Mouse (Mus musculus): Measurements from ENCODE around the gene Mapkapk3. TPM values are rescaled to one million over a fixed set of nuclear protein-coding genes. Genes with fewer than 3 reads are reported as not detected.

Gene Mapkapk3
- total and polyA plus RNA-seq, 3 experiments: 26.1 to 36.0 (median 29.0) TPM

DNA sequence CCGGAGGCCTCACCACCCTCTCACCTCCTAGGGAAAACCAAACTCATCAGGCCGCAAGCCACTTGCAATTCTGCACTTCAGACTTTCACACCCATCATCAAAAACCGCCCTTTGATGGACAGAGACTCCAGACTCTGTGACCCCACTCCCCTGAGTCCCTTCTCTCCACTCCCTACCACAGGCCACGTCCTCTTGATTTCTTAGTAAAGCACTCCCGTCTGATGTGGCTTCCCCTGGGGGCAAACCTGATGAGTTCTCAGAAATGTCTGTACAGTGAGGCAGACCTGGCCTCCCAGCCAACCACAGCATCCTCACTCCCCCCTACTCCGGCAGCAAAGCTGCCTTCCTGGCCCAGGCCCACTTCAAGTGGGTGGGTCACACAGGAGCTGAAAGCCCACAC is 44.7 kb upstream of the Mapkapk3 start:
- no peaks in the 10 kb centered on the region for H3K27me3 ChIP-seq (ENCODE audit: control insufficient read depth, insufficient read depth, low read length)
- no peak for DNase-seq
- H3K36me3 ChIP-seq (ENCODE audit: control insufficient read depth, insufficient read depth, low read length): no peaks in the 10 kb centered on the region
- no peak overlapping the region for H3K4me3 ChIP-seq
- no peaks in the 10 kb centered on the region for H3K79me2 ChIP-seq (replicated peaks; ENCODE audit: control insufficient read depth, insufficient read depth, low read length)
- H3K4me1 ChIP-seq (ENCODE audit: control insufficient read depth, insufficient read depth, low read length): peaks cover 2% of the 10 kb centered on the region
- no peak overlapping the region for H3K27ac ChIP-seq
- 85% methylated on average over 6 of the region's 6 CpGs for WGBS
- intact Hi-C loops (cut with DNase I): no loop called here
- TF ChIP-seq POLR2A (IDR thresholded peaks at IDR 0.05; ENCODE audit: insufficient read depth, low read depth, low read length): no peak
- TF ChIP-seq CTCF (IDR thresholded peaks at IDR 0.05): no peak
- TF ChIP-seq EP300 (IDR thresholded peaks at IDR 0.05; ENCODE audit: insufficient read depth, low read depth, low read length): no peak
- H3K9ac ChIP-seq (ENCODE audit: low read depth, low read length): no peak overlapping the region

DNA sequence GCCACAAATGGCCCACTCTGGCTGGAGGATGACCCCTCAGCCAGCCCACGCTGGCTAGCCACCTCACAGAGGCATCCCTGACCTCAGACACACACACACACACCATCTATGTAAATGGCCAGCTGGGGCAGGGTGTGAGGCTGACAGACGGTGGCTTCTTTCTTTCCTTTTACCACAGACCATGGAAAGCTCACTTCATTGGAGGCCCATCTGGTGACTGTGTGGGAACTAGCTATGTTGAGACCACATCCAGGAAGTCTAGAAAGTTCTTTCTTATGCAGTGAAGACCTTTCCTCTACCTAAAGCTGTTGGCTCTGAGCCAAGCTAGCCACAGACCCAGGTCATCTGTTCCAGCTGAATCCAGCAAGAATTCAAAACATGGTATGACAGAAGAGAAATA is 44.0 kb upstream of the Mapkapk3 start:
- no peak for TF ChIP-seq CTCF (IDR thresholded peaks at IDR 0.05)
- TF ChIP-seq POLR2A (IDR thresholded peaks at IDR 0.05; ENCODE audit: insufficient read depth, low read depth, low read length): no peak
- no peak for TF ChIP-seq EP300 (IDR thresholded peaks at IDR 0.05; ENCODE audit: insufficient read depth, low read depth, low read length)
- Histone ChIP-seq H3K4me1 (ENCODE audit: control insufficient read depth, insufficient read depth, low read length) (peaks cover 2% of the 10 kb centered on the region), H3K79me2 (replicated peaks; ENCODE audit: control insufficient read depth, insufficient read depth, low read length) (no peaks in the 10 kb centered on the region), H3K36me3 (ENCODE audit: control insufficient read depth, insufficient read depth, low read length) (no peaks in the 10 kb centered on the region), H3K27ac (no peak overlapping the region), H3K27me3 (ENCODE audit: control insufficient read depth, insufficient read depth, low read length) (no peaks in the 10 kb centered on the region), H3K9ac (ENCODE audit: low read depth, low read length) (no peak overlapping the region), H3K4me3 (no peak overlapping the region)
- no peak for DNase-seq
- intact Hi-C loops (cut with DNase I): no loop called here
- 61% methylated on average over 2 of the region's 2 CpGs for WGBS

DNA sequence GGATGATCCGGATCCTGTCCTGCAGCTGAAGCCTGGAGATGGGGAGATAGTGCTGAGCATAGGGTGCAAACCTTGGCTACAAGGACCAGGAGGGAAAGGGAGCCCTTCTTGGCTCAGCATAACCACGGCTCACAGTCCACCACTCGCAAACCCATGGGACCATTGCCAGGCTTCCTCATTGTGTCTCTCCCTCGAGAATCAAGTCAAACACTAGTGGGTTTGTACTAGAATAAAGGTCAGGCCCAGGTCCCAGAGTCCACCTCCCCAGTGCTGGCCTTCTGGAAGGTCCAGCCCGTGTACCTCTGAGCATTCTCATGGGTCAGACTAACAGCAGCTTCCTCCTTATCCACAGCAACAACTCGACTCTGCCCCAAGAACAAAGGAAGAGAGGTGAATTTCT is 41.1 kb upstream of the Mapkapk3 start:
- WGBS: 60% methylated on average over 6 of the region's 6 CpGs
- TF ChIP-seq CTCF (IDR thresholded peaks at IDR 0.05) (no peak), POLR2A (IDR thresholded peaks at IDR 0.05; ENCODE audit: insufficient read depth, low read depth, low read length) (no peak), EP300 (IDR thresholded peaks at IDR 0.05; ENCODE audit: insufficient read depth, low read depth, low read length) (no peak)
- Histone ChIP-seq H3K36me3 (ENCODE audit: control insufficient read depth, insufficient read depth, low read length) (no peaks in the 10 kb centered on the region), H3K79me2 (replicated peaks; ENCODE audit: control insufficient read depth, insufficient read depth, low read length) (no peaks in the 10 kb centered on the region), H3K4me1 (ENCODE audit: control insufficient read depth, insufficient read depth, low read length) (peaks cover 4% of the 10 kb centered on the region; the same call in 1 of the 2 replicates), H3K4me3 (no peak overlapping the region), H3K27me3 (ENCODE audit: control insufficient read depth, insufficient read depth, low read length) (no peaks in the 10 kb centered on the region), H3K27ac (no peak overlapping the region), H3K9ac (ENCODE audit: low read depth, low read length) (no peak overlapping the region)
- DNase-seq: no peak
- intact Hi-C loops (cut with DNase I): no loop called here

DNA sequence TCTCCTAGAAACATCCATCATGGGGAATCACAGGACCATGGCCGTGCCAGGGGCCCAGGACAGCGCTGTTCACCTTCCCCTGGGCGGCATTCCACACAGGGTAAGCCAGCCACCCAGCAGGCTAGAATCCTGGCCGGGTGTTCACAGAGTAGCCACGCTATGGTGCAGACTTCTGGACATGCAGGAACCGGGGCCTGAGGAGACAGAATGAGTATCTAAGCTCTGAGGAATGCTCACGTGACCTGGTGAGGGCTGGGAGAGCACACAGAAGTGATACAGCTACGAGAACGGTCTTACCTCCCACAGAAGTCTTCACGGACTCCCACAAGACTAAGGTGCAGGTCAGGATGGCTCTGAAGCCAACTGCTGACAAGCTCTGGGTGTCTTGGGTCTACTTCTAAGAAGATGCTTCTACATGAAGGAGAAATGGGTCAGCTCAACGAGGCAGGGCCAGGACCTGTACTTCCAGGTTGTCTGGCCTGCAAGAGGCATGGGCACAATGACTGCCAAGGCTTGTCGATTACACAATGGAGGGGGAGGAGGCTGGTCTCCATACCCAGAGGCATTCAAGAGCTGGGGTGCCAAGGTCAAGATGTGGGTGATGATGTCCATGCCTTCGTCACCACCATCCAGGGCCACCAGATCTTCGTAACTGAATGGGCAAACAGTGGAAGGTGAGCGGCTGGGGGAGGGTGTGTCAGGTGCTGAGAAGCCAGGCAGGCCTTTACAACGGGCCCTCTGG is 38.4 kb upstream of the Mapkapk3 start:
- intact Hi-C loops (cut with DNase I): no loop called here
- Histone ChIP-seq H3K36me3 (ENCODE audit: control insufficient read depth, insufficient read depth, low read length) (peaks cover 2% of the 10 kb centered on the region), H3K79me2 (replicated peaks; ENCODE audit: control insufficient read depth, insufficient read depth, low read length) (no peaks in the 10 kb centered on the region), H3K27ac (no peak overlapping the region), H3K27me3 (ENCODE audit: control insufficient read depth, insufficient read depth, low read length) (no peaks in the 10 kb centered on the region), H3K4me3 (no peak overlapping the region), H3K9ac (ENCODE audit: low read depth, low read length) (no peak overlapping the region), H3K4me1 (ENCODE audit: control insufficient read depth, insufficient read depth, low read length) (peaks cover 13% of the 10 kb centered on the region)
- 69% methylated on average over 16 of the region's 16 CpGs for WGBS
- TF ChIP-seq CTCF (IDR thresholded peaks at IDR 0.05) (no peak), POLR2A (IDR thresholded peaks at IDR 0.05; ENCODE audit: insufficient read depth, low read depth, low read length) (no peak), EP300 (IDR thresholded peaks at IDR 0.05; ENCODE audit: insufficient read depth, low read depth, low read length) (no peak)
- DNase-seq: no peak

DNA sequence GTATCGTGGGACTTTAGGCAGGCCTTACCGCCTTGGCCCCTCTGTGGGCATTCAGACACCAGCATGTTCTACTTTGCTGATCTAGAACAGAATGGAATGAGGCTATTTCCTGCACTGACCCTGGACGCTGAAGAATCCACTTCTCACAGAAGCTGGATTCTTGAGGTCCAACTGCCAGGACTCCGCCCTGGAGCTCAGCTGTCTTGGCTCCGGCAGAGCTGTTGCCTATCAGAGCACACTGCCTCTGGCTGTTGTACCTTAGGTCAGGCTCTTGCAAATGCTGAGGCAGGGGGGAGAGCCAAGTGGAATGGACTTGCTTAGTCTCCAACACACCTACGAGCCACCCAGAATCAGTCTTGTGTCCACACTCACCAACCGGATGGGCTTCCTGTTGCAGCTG is 36.2 kb upstream of the Mapkapk3 start:
- peak; percentile 63 to 78 for DNase-seq
- peaks cover 2% of the 10 kb centered on the region for H3K36me3 ChIP-seq (ENCODE audit: control insufficient read depth, insufficient read depth, low read length)
- H3K27ac ChIP-seq: peak overlapping the region; percentile 73
- peaks cover 17% of the 10 kb centered on the region for H3K4me1 ChIP-seq (ENCODE audit: control insufficient read depth, insufficient read depth, low read length)
- TF ChIP-seq EP300 (IDR thresholded peaks at IDR 0.05; ENCODE audit: insufficient read depth, low read depth, low read length) (0 out of 2 replicates have a peak, but pooled peaks have one; percentile 39), CTCF (IDR thresholded peaks at IDR 0.05) (no peak), POLR2A (IDR thresholded peaks at IDR 0.05; ENCODE audit: insufficient read depth, low read depth, low read length) (no peak)
- no peak overlapping the region for H3K9ac ChIP-seq (ENCODE audit: low read depth, low read length)
- intact Hi-C loops (cut with DNase I): loop anchor here (2.0 kb wide), 1 partner anchor 27 kb away; no protein-coding TSS in a partner anchor
- H3K4me3 ChIP-seq: no peak overlapping the region
- no peaks in the 10 kb centered on the region for H3K79me2 ChIP-seq (replicated peaks; ENCODE audit: control insufficient read depth, insufficient read depth, low read length)
- 35% methylated on average over 7 of the region's 7 CpGs for WGBS
- H3K27me3 ChIP-seq (ENCODE audit: control insufficient read depth, insufficient read depth, low read length): no peaks in the 10 kb centered on the region

Data from heart, adult 2 months (tissue).